Mouse (Mus musculus) hindbrain, embryonic 12.5 days (tissue): ENCODE data around the gene Smo. TPM values are rescaled to one million over a fixed set of nuclear protein-coding genes. Genes with fewer than 3 reads are reported as not detected.

Source experiments
- ATAC-seq: fragments of 200-750 bp; cut with Nextera tagmentation; 2 replicates; pipeline ENCODE4 v1.8.0; 2017; ENCODE audit warnings: moderate TSS enrichment; ENCODE audit not compliant: low FRiP score
- H3K27ac ChIP-seq: fragments of 300-500 bp; sonication (generic); 2 replicates; pipeline ENCODE4 v1.5.1; 2016; ENCODE audit warnings: mild to moderate bottlenecking
- H3K27me3 ChIP-seq: fragments of 300-500 bp; sonication (generic); 2 replicates; pipeline ENCODE4 v1.6.1; 2016; ENCODE audit warnings: mild to moderate bottlenecking
- H3K36me3 ChIP-seq: fragments of 300-500 bp; sonication (generic); 2 replicates; pipeline ENCODE4 v1.6.1; 2016; ENCODE audit warnings: mild to moderate bottlenecking
- H3K4me1 ChIP-seq: fragments of 300-500 bp; sonication (generic); 2 replicates; pipeline ENCODE4 v1.6.1; 2016
- H3K4me2 ChIP-seq: fragments of 300-500 bp; sonication (generic); replicated peaks from 2 replicates; pipeline ENCODE4 v1.6.1; 2016; ENCODE audit warnings: mild to moderate bottlenecking
- H3K4me3 ChIP-seq: fragments of 300-500 bp; sonication (generic); 2 replicates; pipeline ENCODE4 v1.5.1; 2016; ENCODE audit warnings: mild to moderate bottlenecking
- H3K9ac ChIP-seq: fragments of 300-500 bp; sonication (generic); 2 replicates; pipeline ENCODE4 v1.6.1; 2016; ENCODE audit warnings: mild to moderate bottlenecking, moderate library complexity
- H3K9me3 ChIP-seq: fragments of 300-500 bp; sonication (generic); replicated peaks from 2 replicates; pipeline ENCODE4 v1.6.1; 2016; ENCODE audit warnings: mild to moderate bottlenecking
- WGBS: fragments of 180-500 bp; shearing (Covaris S2); methylation state at CpG from one replicate; pipeline ENCODE4 v1.1.7; 2016; 5-methylcytosine and 5-hydroxymethylcytosine counted together
- polyA plus RNA-seq: library from polyadenylated mRNA; unstranded; fragments of >200 nt; fragmentation: Nextera tagmentation; extraction: Ambion mirVana; gene quantifications from 2 replicates; pipeline ENCODE4 v1.2.1, GENCODE M21; 2016

Gene Smo
- polyA plus RNA-seq, 1 experiment from 2014 or later, result 49.4 TPM

- Histone ChIP-seq H3K9me3 (no peaks in the 10 kb centered on the region), H3K27me3 (no peaks in the 10 kb centered on the region), H3K4me2 (peak within 1 kb of the TSS; percentile 57), H3K4me1 (0 out of 2 replicates have a peak, but pooled peaks cover 11% of the 10 kb centered on the region), H3K4me3 (peak within 1 kb of the TSS; percentile 86), H3K27ac (peak within 1 kb of the TSS; percentile 93), H3K9ac (peak within 1 kb of the TSS; percentile 84), H3K36me3 (no peaks in the 10 kb centered on the region)
- ATAC-seq, result peak; percentile 99
- WGBS, result under 1% methylated on average over 45 of the region's 61 CpGs
These were observed 32.7 kb downstream of the Smo start, which contains the start of gene Ahcyl2 for GRCm38 (mm10) chr6:29767813-29768660. TSS of gene Ahcyl2 (plus strand) at chr6:29768011.

GRCm38 (mm10) chr6:29768791-29769441 lies 33.6 kb downstream of the Smo start:
- WGBS, result under 1% methylated on average over 50 of the region's 50 CpGs
- peak overlapping the region; percentile 86 for H3K4me3 ChIP-seq
- H3K27me3 ChIP-seq, result no peaks in the 10 kb centered on the region
- peak overlapping the region; percentile 84 for H3K9ac ChIP-seq
- H3K36me3 ChIP-seq, result no peaks in the 10 kb centered on the region
- peak overlapping the region; percentile 93 for H3K27ac ChIP-seq
- 0 out of 2 replicates have a peak, but pooled peaks cover 11% of the 10 kb centered on the region for H3K4me1 ChIP-seq
- peak overlapping the region; percentile 57 for H3K4me2 ChIP-seq
- no peak; the same call in 1 of the 2 replicates for ATAC-seq
- no peaks in the 10 kb centered on the region for H3K9me3 ChIP-seq

GRCm38 (mm10) chr6:29770672-29771321 lies 35.5 kb downstream of the Smo start:
- H3K9me3 ChIP-seq, result no peaks in the 10 kb centered on the region
- H3K4me1 ChIP-seq, result 0 out of 2 replicates have a peak, but pooled peaks cover 11% of the 10 kb centered on the region
- H3K9ac ChIP-seq, result no peak overlapping the region

GRCm38 (mm10) chr6:29772236-29772635 lies 36.9 kb downstream of the Smo start:
- ATAC-seq, result no peak

More at GRCm38 (mm10) chr6:29770672-29771321, 35.5 kb downstream of the Smo start:
- H3K36me3 ChIP-seq, result no peaks in the 10 kb centered on the region
- WGBS, result 60% methylated on average over 2 of the region's 2 CpGs
- no peaks in the 10 kb centered on the region for H3K27me3 ChIP-seq
- H3K4me3 ChIP-seq, result no peak overlapping the region
- no peak overlapping the region for H3K4me2 ChIP-seq
- no peak overlapping the region for H3K27ac ChIP-seq
- ATAC-seq, result no peak

GRCm38 (mm10) chr6:29774161-29774560 lies 38.9 kb downstream of the Smo start:
- H3K36me3 ChIP-seq, result no peaks in the 10 kb centered on the region
- 81% methylated on average over 1 of the region's 1 CpGs for WGBS
- no peak for ATAC-seq
- no peak overlapping the region for H3K4me3 ChIP-seq
- no peaks in the 10 kb centered on the region for H3K9me3 ChIP-seq
- H3K4me1 ChIP-seq, result 0 out of 2 replicates have a peak, but pooled peaks cover 11% of the 10 kb centered on the region
- no peak overlapping the region for H3K27ac ChIP-seq
- H3K9ac ChIP-seq, result no peak overlapping the region
- no peaks in the 10 kb centered on the region for H3K27me3 ChIP-seq
- H3K4me2 ChIP-seq, result no peak overlapping the region

More at GRCm38 (mm10) chr6:29772236-29772635, 36.9 kb downstream of the Smo start:
- H3K9me3 ChIP-seq, result no peaks in the 10 kb centered on the region
- no peak overlapping the region for H3K9ac ChIP-seq
- no peaks in the 10 kb centered on the region for H3K27me3 ChIP-seq
- H3K4me2 ChIP-seq, result no peak overlapping the region
- H3K4me3 ChIP-seq, result no peak overlapping the region
- 93% methylated on average over 3 of the region's 3 CpGs for WGBS
- no peak overlapping the region for H3K27ac ChIP-seq
- no peaks in the 10 kb centered on the region for H3K36me3 ChIP-seq
- 0 out of 2 replicates have a peak, but pooled peaks cover 11% of the 10 kb centered on the region for H3K4me1 ChIP-seq

- 0 out of 2 replicates have a peak, but pooled peaks cover 5% of the 10 kb centered on the region for H3K4me1 ChIP-seq
- H3K4me3 ChIP-seq, result no peak overlapping the region
- H3K9me3 ChIP-seq, result no peaks in the 10 kb centered on the region
- 92% methylated on average over 1 of the region's 1 CpGs for WGBS
- H3K36me3 ChIP-seq, result no peaks in the 10 kb centered on the region
- no peaks in the 10 kb centered on the region for H3K27me3 ChIP-seq
- H3K27ac ChIP-seq, result no peak overlapping the region
- no peak overlapping the region for H3K4me2 ChIP-seq
- ATAC-seq, result no peak
- H3K9ac ChIP-seq, result no peak overlapping the region
These were observed 40.3 kb downstream of the Smo start for GRCm38 (mm10) chr6:29775609-29776008.

- no peaks in the 10 kb centered on the region for H3K27me3 ChIP-seq
- no peaks in the 10 kb centered on the region for H3K9me3 ChIP-seq
- no peak overlapping the region for H3K4me2 ChIP-seq
- ATAC-seq, result no peak
- 89% methylated on average over 4 of the region's 4 CpGs for WGBS
- no peak overlapping the region for H3K27ac ChIP-seq
- no peaks in the 10 kb centered on the region for H3K4me1 ChIP-seq
- H3K4me3 ChIP-seq, result no peak overlapping the region
- H3K9ac ChIP-seq, result no peak overlapping the region
- H3K36me3 ChIP-seq, result no peaks in the 10 kb centered on the region
These were observed 41.4 kb downstream of the Smo start for GRCm38 (mm10) chr6:29776542-29777237.

GRCm38 (mm10) chr6:29777238-29777555 lies 41.9 kb downstream of the Smo start:
- Histone ChIP-seq H3K36me3 (no peaks in the 10 kb centered on the region), H3K4me1 (no peaks in the 10 kb centered on the region), H3K9me3 (no peaks in the 10 kb centered on the region), H3K27ac (no peak overlapping the region), H3K27me3 (no peaks in the 10 kb centered on the region), H3K4me3 (no peak overlapping the region), H3K4me2 (no peak overlapping the region), H3K9ac (no peak overlapping the region)
- ATAC-seq, result no peak
- WGBS, result 77% methylated on average over 3 of the region's 3 CpGs

GRCm38 (mm10) chr6:29780082-29780481 lies 44.8 kb downstream of the Smo start:
- no peaks in the 10 kb centered on the region for H3K27me3 ChIP-seq
- no peak for ATAC-seq
- no peaks in the 10 kb centered on the region for H3K9me3 ChIP-seq
- H3K9ac ChIP-seq, result no peak overlapping the region
- no peaks in the 10 kb centered on the region for H3K4me1 ChIP-seq
- H3K4me3 ChIP-seq, result no peak overlapping the region
- H3K4me2 ChIP-seq, result no peak overlapping the region
- H3K36me3 ChIP-seq, result no peaks in the 10 kb centered on the region
- H3K27ac ChIP-seq, result no peak overlapping the region

GRCm38 (mm10) chr6:29780571-29780970 lies 45.3 kb downstream of the Smo start:
- no peaks in the 10 kb centered on the region for H3K4me1 ChIP-seq
- WGBS, result 92% methylated on average over 2 of the region's 2 CpGs
- no peak for ATAC-seq

GRCm38 (mm10) chr6:29782239-29782638 lies 46.9 kb downstream of the Smo start:
- 78% methylated on average over 1 of the region's 1 CpGs for WGBS
- ATAC-seq, result no peak
- no peaks in the 10 kb centered on the region for H3K36me3 ChIP-seq

More at GRCm38 (mm10) chr6:29780571-29780970, 45.3 kb downstream of the Smo start:
- Histone ChIP-seq H3K27ac (no peak overlapping the region), H3K9me3 (no peaks in the 10 kb centered on the region), H3K4me3 (no peak overlapping the region), H3K4me2 (no peak overlapping the region), H3K36me3 (no peaks in the 10 kb centered on the region), H3K9ac (no peak overlapping the region), H3K27me3 (no peaks in the 10 kb centered on the region)

More at GRCm38 (mm10) chr6:29782239-29782638, 46.9 kb downstream of the Smo start:
- H3K4me3 ChIP-seq, result no peak overlapping the region
- H3K9me3 ChIP-seq, result no peaks in the 10 kb centered on the region
- no peaks in the 10 kb centered on the region for H3K4me1 ChIP-seq
- no peaks in the 10 kb centered on the region for H3K27me3 ChIP-seq
- H3K4me2 ChIP-seq, result no peak overlapping the region
- H3K27ac ChIP-seq, result no peak overlapping the region
- no peak overlapping the region for H3K9ac ChIP-seq
